Mouse (Mus musculus) lung, adult 2 months (tissue): ENCODE measurements at regions not wholly inside any gene's neighbourhood (a gene's known extent, or its start where the extent isn't known, plus 50 kb on each side); places are given as distances from the start of the nearest gene placed in this dataset.

Experiments
- DNase-seq: peaks from one replicate; pipeline ENCODE4 v3.0.0; 2022
- H3K4me1 ChIP-seq: fragments of 200-500 bp; 2 replicates; pipeline ENCODE4 v1.6.1; 2011; ENCODE audit warnings: low read length; ENCODE audit not compliant: control insufficient read depth, insufficient read depth
- H3K4me3 ChIP-seq: fragments of 200-500 bp; replicated peaks from 2 replicates; pipeline ENCODE3; 2011; ENCODE audit warnings: low read depth, mild to moderate bottlenecking, control low read depth, low read length; ENCODE audit errors: extremely low read depth
- CTCF ChIP-seq: fragments of 200-500 bp; IDR thresholded peaks from 2 replicates; pipeline ENCODE4 v1.5.1; 2011; ENCODE audit warnings: mild to moderate bottlenecking, low read length, control low read depth; ENCODE audit not compliant: insufficient read depth
- POLR2A ChIP-seq: fragments of 200-500 bp; IDR thresholded peaks from 2 replicates; pipeline ENCODE4 v1.6.1; 2011; ENCODE audit warnings: low read depth, mild to moderate bottlenecking, control low read depth, low read length, borderline replicate concordance; ENCODE audit errors: extremely low read depth
- WGBS: fragments of 180-500 bp; shearing (Covaris S2); methylation state at CpG from one replicate; pipeline ENCODE4 v1.1.7; 2018; 5-methylcytosine and 5-hydroxymethylcytosine counted together

DNA sequence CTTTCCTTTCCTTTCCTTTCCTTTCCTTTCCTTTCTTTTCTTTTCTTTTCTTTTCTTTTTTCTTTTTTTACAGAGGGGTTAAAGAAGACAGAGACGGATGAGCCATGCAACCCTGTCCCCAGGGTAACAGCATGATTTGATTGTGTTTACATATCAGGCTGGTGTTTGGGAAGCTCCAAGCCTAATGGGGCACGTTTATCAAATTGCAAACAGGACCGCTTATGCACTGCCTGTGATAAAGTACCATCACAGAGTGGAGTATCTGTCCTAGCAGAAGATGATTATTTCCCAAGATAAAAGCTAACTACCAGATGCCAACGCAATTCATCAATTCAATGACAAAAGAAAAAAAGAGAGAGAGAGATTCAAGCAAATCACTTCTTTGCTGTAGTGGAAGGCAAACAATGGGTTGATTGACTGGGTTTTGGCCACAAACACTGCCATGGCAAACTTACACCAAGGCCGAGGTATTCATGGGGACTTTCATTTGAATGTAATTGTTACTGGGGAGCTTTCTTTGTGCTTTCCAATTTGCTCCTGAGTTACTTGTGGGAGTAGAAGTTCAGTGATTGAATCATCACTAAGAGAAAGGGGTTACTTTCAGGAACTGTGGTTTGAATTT lies 1450.1 kb downstream of the Slc22a22 start:
- 28% methylated on average over 5 of the region's 5 CpGs for WGBS

GRCm38 (mm10) chr15:56024705-56025104 lies 1452.7 kb downstream of the Slc22a22 start:
- TF ChIP-seq CTCF (no peak), POLR2A (no peak)
- WGBS: 70% methylated on average over 1 of the region's 1 CpGs
- Histone ChIP-seq H3K4me1 (no peaks in the 10 kb centered on the region), H3K4me3 (no peak overlapping the region)
- DNase-seq: no peak

More for the DNA sequence above, 1450.1 kb downstream of the Slc22a22 start:
- Histone ChIP-seq H3K4me1 (no peaks in the 10 kb centered on the region), H3K4me3 (no peak overlapping the region)
- DNase-seq: no peak
- TF ChIP-seq POLR2A (no peak), CTCF (no peak)

GRCm38 (mm10) chr15:56023862-56024484 lies 1453.5 kb downstream of the Slc22a22 start:
- WGBS: 83% methylated on average over 5 of the region's 5 CpGs
- no peak for TF ChIP-seq POLR2A
- TF ChIP-seq CTCF: no peak
- Histone ChIP-seq H3K4me1 (no peaks in the 10 kb centered on the region), H3K4me3 (no peak overlapping the region)
- DNase-seq: no peak

GRCm38 (mm10) chr15:56022315-56022714 lies 1455.1 kb downstream of the Slc22a22 start:
- no peak for TF ChIP-seq CTCF
- no peak for TF ChIP-seq POLR2A
- Histone ChIP-seq H3K4me1 (no peaks in the 10 kb centered on the region), H3K4me3 (no peak overlapping the region)
- DNase-seq: no peak
- 89% methylated on average over 4 of the region's 4 CpGs for WGBS

- no peak for DNase-seq
- Histone ChIP-seq H3K4me3 (no peak overlapping the region), H3K4me1 (no peaks in the 10 kb centered on the region)
- WGBS: 53% methylated on average over 1 of the region's 1 CpGs
- TF ChIP-seq CTCF (no peak), POLR2A (no peak)
Observed at GRCm38 (mm10) chr15:56018141-56018540, 1459.3 kb downstream of the Slc22a22 start.

DNA sequence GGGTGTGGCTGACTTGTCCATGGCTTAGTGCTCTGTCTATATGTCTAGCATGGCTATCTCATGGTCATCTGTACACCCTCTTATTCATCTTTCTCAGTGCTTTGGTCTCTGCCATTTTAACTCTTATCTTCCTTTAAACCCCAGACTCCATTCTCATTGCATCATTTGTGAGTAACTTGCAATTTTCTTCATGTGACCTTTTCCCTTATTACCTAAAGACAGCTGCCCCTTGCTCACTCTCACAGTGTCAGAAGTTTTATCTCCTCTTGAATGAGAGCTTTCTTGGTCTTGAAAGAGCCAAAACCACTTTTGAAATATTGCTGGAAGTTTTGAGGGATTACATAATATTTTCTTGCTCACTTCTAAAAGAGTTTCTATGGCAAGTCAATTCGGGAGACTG lies 1459.9 kb downstream of the Slc22a22 start:
- no peaks in the 10 kb centered on the region for H3K4me1 ChIP-seq
- DNase-seq: no peak
- no peak for TF ChIP-seq POLR2A
- 75% methylated on average over 1 of the region's 1 CpGs for WGBS
- no peak overlapping the region for H3K4me3 ChIP-seq

GRCm38 (mm10) chr15:56016070-56016469 lies 1461.4 kb downstream of the Slc22a22 start:
- Histone ChIP-seq H3K4me3 (no peak overlapping the region), H3K4me1 (no peaks in the 10 kb centered on the region)
- DNase-seq: no peak
- WGBS: 78% methylated on average over 1 of the region's 1 CpGs
- TF ChIP-seq CTCF (no peak), POLR2A (no peak)

GRCm38 (mm10) chr15:56014059-56014620 lies 1463.3 kb downstream of the Slc22a22 start:
- 63% methylated on average over 8 of the region's 8 CpGs for WGBS
- DNase-seq: no peak
- no peaks in the 10 kb centered on the region for H3K4me1 ChIP-seq
- H3K4me3 ChIP-seq: no peak overlapping the region
- TF ChIP-seq CTCF (no peak), POLR2A (no peak)

GRCm38 (mm10) chr15:56008603-56009174 lies 1468.7 kb downstream of the Slc22a22 start:
- Histone ChIP-seq H3K4me1 (no peaks in the 10 kb centered on the region), H3K4me3 (no peak overlapping the region)
- 82% methylated on average over 5 of the region's 5 CpGs for WGBS
- TF ChIP-seq CTCF: no peak
- TF ChIP-seq POLR2A: no peak
- DNase-seq: no peak
